ENCODE assay signal across 8 mouse cellular contexts in genomic region chr8:94992534-94992933, GRCm38 (mm10). TPM values are rescaled to one million over a fixed set of nuclear protein-coding genes. Genes with fewer than 3 reads are reported as not detected.
A peak's percentile ranks its signal among the peaks of the same experiment; 100 is the strongest.
DNase-seq lines count a peak whose midpoint lies in the region; ATAC-seq and TF ChIP-seq lines count a peak whose summit lies in the region.

No protein-coding gene starts in this region.

- no peaks in the 10 kb centered on the region for H3K9me3 ChIP-seq in intestine, embryonic 16.5 days (ENCODE audit: control insufficient read depth, low read length)
- H3K9me3 ChIP-seq in limb, embryonic 10.5 days (replicated peaks) = no peaks in the 10 kb centered on the region
- no peaks in the 10 kb centered on the region for H3K9me3 ChIP-seq in neural tube, embryonic 13.5 days

- H3K4me1 ChIP-seq in cerebellum, adult 2 months (ENCODE audit: control insufficient read depth, insufficient read depth, low read length) = peaks cover 47% of the 10 kb centered on the region
- H3K4me1 ChIP-seq in intestine, embryonic 16.5 days (ENCODE audit: control insufficient read depth, insufficient read depth, low read length) = peaks cover 43% of the 10 kb centered on the region
- H3K4me1 ChIP-seq in limb, embryonic 10.5 days = peaks cover 48% of the 10 kb centered on the region
- peaks cover 81% of the 10 kb centered on the region for H3K4me1 ChIP-seq in neural tube, embryonic 13.5 days (replicated peaks)

- ATAC-seq in intestine, embryonic 16.5 days = peak; percentile 30; the same call in 1 of the 2 replicates
- 0 out of 2 replicates have a peak, but pooled peaks have one; percentile 12 for ATAC-seq in neural tube, embryonic 13.5 days (ENCODE audit: low read depth)
- ATAC-seq in CD4-positive, CD25-positive, alpha-beta regulatory T cell, adult 4 months = no peak

- 30% methylated on average over 5 of the region's 5 CpGs for WGBS in cerebellum, adult 2 months
- 55% methylated on average over 5 of the region's 5 CpGs for WGBS in intestine, embryonic 16.5 days
- 62% methylated on average over 5 of the region's 5 CpGs for WGBS in limb, embryonic 10.5 days
- 30% methylated on average over 5 of the region's 5 CpGs for WGBS in neural tube, embryonic 13.5 days

- H3K4me3 ChIP-seq in cerebellum, adult 2 months (replicated peaks; ENCODE audit: insufficient read depth, low read depth, low read length) = no peak overlapping the region
- no peak overlapping the region for H3K4me3 ChIP-seq in intestine, embryonic 16.5 days (ENCODE audit: low read length)
- H3K4me3 ChIP-seq in limb, embryonic 10.5 days = no peak overlapping the region
- H3K4me3 ChIP-seq in neural tube, embryonic 13.5 days = no peak overlapping the region

- no peak for TF ChIP-seq CTCF in cerebellum, adult 2 months (IDR thresholded peaks at IDR 0.05; ENCODE audit: borderline replicate concordance, insufficient read depth, low read depth, low read length)

- no peaks in the 10 kb centered on the region for H3K36me3 ChIP-seq in intestine, embryonic 16.5 days (ENCODE audit: control insufficient read depth, insufficient read depth, low read length)
- H3K36me3 ChIP-seq in limb, embryonic 10.5 days = no peaks in the 10 kb centered on the region
- H3K36me3 ChIP-seq in neural tube, embryonic 13.5 days = no peaks in the 10 kb centered on the region

- intact Hi-C loops in gastrocnemius, postnatal 14 days (cut with DNase I; ENCODE audit: low total_unique reads) = no loop called here

- H3K27me3 ChIP-seq in cerebellum, adult 2 months (ENCODE audit: control insufficient read depth, insufficient read depth, low read length) = no peaks in the 10 kb centered on the region
- H3K27me3 ChIP-seq in intestine, embryonic 16.5 days (replicated peaks; ENCODE audit: control insufficient read depth, insufficient read depth, low read length) = no peaks in the 10 kb centered on the region
- H3K27me3 ChIP-seq in limb, embryonic 10.5 days (ENCODE audit: low read depth, poor library complexity, severe bottlenecking) = peaks cover 15% of the 10 kb centered on the region; the same call in 1 of the 2 replicates
- H3K27me3 ChIP-seq in neural tube, embryonic 13.5 days = no peaks in the 10 kb centered on the region

- H3K27ac ChIP-seq in cerebellum, adult 2 months (ENCODE audit: insufficient read depth, low read length) = peak overlapping the region; percentile 12; the same call in 1 of the 2 replicates
- H3K27ac ChIP-seq in intestine, embryonic 16.5 days (ENCODE audit: low read length) = peak overlapping the region; percentile 67
- peak overlapping the region; percentile 51 for H3K27ac ChIP-seq in limb, embryonic 10.5 days
- peak overlapping the region; percentile 98 for H3K27ac ChIP-seq in neural tube, embryonic 13.5 days (replicated peaks)

- TF ChIP-seq POLR2A in cerebellum, adult 2 months (IDR thresholded peaks at IDR 0.05; ENCODE audit: borderline replicate concordance, insufficient read depth, low read length) = no peak

- peak; percentile 35 for DNase-seq in adrenal gland, adult 8-10 months
- DNase-seq in cerebellum, adult 2 months = peak; percentile 54 to 73
- DNase-seq in gastrocnemius, postnatal 14 days = peak; percentile 72
- DNase-seq in limb, embryonic 10.5 days (ENCODE audit: low spot score) = no peak
- no peak for DNase-seq in ovary, postnatal 14 days (ENCODE audit: low spot score)

- H3K9ac ChIP-seq in intestine, embryonic 16.5 days (ENCODE audit: low read depth, low read length) = no peak overlapping the region
- H3K9ac ChIP-seq in neural tube, embryonic 13.5 days = peak overlapping the region; percentile 97; the same call in 1 of the 2 replicates

- H3K4me2 ChIP-seq in intestine, embryonic 16.5 days (ENCODE audit: low read depth, low read length) = no peak overlapping the region
- H3K4me2 ChIP-seq in neural tube, embryonic 13.5 days = peak overlapping the region; percentile 79

RNA-seq across cellular contexts. Expression of gene Adgrg1, which starts 18.0 kb away (rescaled TPM):
- total RNA-seq in adrenal gland, adult 8-10 months (2022) = 10 to 100 TPM; 14.6 to 60.9 (median 38.3) TPM
- 75.8 and 79.1 TPM in 2 replicates for polyA plus RNA-seq in cerebellum, adult 2 months (2012; rRNA removed)
- total RNA-seq in gastrocnemius, postnatal 14 days (2021) = 10 to 100 TPM; 21.4 to 38.2 TPM
- polyA plus RNA-seq in intestine, embryonic 16.5 days (2015; fragmentation: Nextera tagmentation; extraction: Ambion mirVana) = 24.4 and 26.8 TPM in 2 replicates
- 7.0 and 11.6 TPM in 2 replicates for polyA plus RNA-seq in limb, embryonic 10.5 days (2016; fragmentation: Nextera tagmentation; extraction: Ambion mirVana)
- polyA plus RNA-seq in neural tube, embryonic 13.5 days (2015; fragmentation: Nextera tagmentation; extraction: Ambion mirVana) = 160 and 168 TPM in 2 replicates
- 1 to 10 TPM; 4.6 to 8.4 TPM for polyA plus RNA-seq in CD4-positive, CD25-positive, alpha-beta regulatory T cell, adult 4 months (2017; shearing (Covaris generic))

RNA-seq across cellular contexts. Expression of gene Adgrg3, which starts 25.0 kb away (rescaled TPM):
- 1 to 10 TPM; 2.2 to 4.1 (median 3.1) TPM for total RNA-seq in adrenal gland, adult 8-10 months (2022)
- 0.16 and 0.25 TPM in 2 replicates for polyA plus RNA-seq in cerebellum, adult 2 months (2012; rRNA removed)
- under 1 TPM; 0.33 TPM for total RNA-seq in gastrocnemius, postnatal 14 days (2021)
- 3.0 and 3.6 TPM in 2 replicates for polyA plus RNA-seq in intestine, embryonic 16.5 days (2015; fragmentation: Nextera tagmentation; extraction: Ambion mirVana)
- 3.4 and 4.2 TPM in 2 replicates for polyA plus RNA-seq in limb, embryonic 10.5 days (2016; fragmentation: Nextera tagmentation; extraction: Ambion mirVana)
- 1.4 and 1.5 TPM in 2 replicates for polyA plus RNA-seq in neural tube, embryonic 13.5 days (2015; fragmentation: Nextera tagmentation; extraction: Ambion mirVana)
- polyA plus RNA-seq in CD4-positive, CD25-positive, alpha-beta regulatory T cell, adult 4 months (2017; shearing (Covaris generic)) = under 1 TPM in 1 of 2 experiments, not detected in 1; 0.51 TPM

Comparison
In these comparisons a context has a peak if more than half of its experiments do, and no peak if none do; other contexts are left out.
1. DNase-seq: peak in adrenal gland, adult 8-10 months (single experiment), cerebellum, adult 2 months (2 of 2) and gastrocnemius, postnatal 14 days (single experiment); none in limb, embryonic 10.5 days (single experiment) and ovary, postnatal 14 days (single experiment).
2. H3K27ac ChIP-seq: peak in every context shown above with its lines; median percentile 98 in neural tube, embryonic 13.5 days; 67 in intestine, embryonic 16.5 days; 51 in limb, embryonic 10.5 days; 12 in cerebellum, adult 2 months.